Mouse (Mus musculus) heart, postnatal 0 days (tissue): ENCODE measurements around the gene Coro1a.

Source experiments
- CTCF ChIP-seq: IDR thresholded peaks from 2 replicates; pipeline ENCODE4 v1.5.1; 2016; ENCODE audit warnings: antibody characterized with exemption, control low read depth, low read depth
- EP300 ChIP-seq: IDR thresholded peaks from 2 replicates; pipeline ENCODE4 v1.6.1; 2016; ENCODE audit warnings: antibody characterized with exemption, low read depth

- TF ChIP-seq CTCF (no peak), EP300 (0 out of 2 replicates have a peak, but pooled peaks have one; percentile 44)
These were observed 39.1 kb downstream of the Coro1a start for GRCm38 (mm10) chr7:126668452-126668851.
